Mouse (Mus musculus): ENCODE measurements around the gene Vav3. TPM values are rescaled to one million over a fixed set of nuclear protein-coding genes. Genes with fewer than 3 reads are reported as not detected.

Vav3 gene
- polyA plus RNA-seq, 1 experiment: not detected

DNA sequence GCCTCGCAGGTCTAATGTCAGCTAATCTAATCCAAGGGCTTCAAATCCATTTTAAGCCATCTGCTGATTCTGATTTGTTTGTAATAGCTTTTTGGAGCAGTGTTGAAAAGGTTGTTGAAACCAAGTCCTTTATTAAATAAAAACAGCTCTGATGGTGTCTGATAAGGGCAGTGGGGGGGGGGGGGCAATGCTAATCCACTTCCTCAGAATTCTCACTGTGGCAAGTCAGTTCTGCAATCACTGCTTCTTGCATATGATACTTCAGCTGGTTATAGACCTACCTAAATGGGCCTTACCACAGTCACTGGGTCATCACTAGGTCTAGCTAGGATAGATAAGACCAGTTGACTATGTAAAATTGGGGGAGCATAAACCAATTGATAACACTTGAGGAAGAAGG, 115.9 kb downstream of the Vav3 start:
- TF ChIP-seq GATA1 (IDR thresholded peaks at IDR 0.05; ENCODE audit: low read length): no peak

DNA sequence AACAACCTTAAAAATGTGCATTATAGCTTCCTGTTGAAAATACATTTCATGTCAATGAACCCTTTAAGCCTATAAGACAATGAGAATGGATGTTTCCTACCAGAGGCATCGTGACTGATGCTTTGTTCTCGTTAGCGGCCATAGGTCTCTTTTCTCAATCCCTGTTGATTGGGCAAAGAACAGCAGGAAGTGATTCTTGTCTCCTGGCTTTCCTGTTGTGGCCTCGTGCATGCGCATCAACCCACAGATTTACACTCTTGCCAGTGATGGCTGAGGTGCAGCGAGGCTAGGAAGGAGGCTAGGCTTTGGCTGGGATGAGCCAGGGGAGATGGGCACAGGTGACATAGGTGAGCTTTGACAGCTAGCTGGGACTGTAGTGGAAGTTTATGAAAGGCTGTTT, 123.2 kb downstream of the Vav3 start:
- TF ChIP-seq GATA1 (IDR thresholded peaks at IDR 0.05; ENCODE audit: low read length): no peak

DNA sequence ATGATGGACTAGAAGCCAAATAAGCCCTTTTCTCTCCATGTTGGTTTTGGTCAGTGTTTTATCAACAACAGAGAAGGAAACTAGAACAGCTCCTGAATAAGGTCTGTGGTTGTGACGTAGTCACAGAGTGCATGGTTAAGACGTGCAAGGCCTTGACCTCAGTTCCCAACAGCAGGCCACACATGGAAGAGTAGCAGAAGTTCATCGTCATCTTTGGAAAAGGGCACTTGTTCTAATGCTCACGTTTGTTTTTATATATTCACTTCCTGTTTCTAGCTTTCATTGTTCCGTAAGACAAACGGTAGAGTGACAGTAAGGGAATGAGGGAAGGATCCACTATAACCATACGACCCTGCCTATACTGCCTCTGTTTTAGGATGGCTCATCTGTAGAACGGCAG, 124.1 kb downstream of the Vav3 start:
- no peak for TF ChIP-seq GATA1 (IDR thresholded peaks at IDR 0.05; ENCODE audit: low read length)

DNA sequence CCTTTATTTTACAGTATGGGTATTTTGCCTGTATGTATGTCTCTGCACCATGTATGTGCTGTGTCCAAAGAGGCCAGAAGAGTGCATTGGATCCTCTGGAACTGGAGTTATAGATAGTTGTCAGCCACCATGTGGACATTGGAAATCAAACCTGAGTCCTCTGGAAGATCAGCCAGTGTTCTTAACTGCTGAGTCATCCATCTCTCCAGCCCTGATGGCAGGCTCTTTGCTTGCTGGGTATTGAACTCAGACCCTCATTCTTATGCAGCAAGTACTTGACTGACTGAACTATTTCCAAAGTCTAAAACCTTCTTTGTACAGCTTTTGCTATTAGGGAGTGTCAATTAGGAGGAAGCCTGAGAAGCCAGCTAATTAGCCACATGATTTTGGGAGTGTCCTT, 126.1 kb downstream of the Vav3 start:
- TF ChIP-seq GATA1 (IDR thresholded peaks at IDR 0.05; ENCODE audit: low read length): no peak

DNA sequence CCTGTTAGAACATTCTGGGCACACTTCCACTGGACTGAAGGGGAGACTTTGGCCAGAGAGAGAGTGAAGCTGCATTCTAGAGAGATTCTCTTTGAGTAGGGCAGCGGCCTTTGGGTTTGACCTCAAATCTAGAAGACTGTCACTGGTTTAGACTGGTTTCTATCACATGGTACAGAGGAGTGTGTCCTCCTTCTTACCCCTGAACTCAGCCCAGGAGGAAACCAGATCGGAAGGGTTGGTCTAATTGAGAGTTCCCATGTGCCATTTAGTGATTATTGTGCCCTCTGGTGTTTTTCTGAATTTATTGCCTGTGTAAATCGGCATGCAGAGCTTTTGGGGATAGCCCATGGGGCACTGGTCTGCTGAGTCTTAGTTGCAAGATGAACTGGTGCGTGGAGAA, 126.8 kb downstream of the Vav3 start:
- TF ChIP-seq GATA1 (IDR thresholded peaks at IDR 0.05; ENCODE audit: low read length): no peak

DNA sequence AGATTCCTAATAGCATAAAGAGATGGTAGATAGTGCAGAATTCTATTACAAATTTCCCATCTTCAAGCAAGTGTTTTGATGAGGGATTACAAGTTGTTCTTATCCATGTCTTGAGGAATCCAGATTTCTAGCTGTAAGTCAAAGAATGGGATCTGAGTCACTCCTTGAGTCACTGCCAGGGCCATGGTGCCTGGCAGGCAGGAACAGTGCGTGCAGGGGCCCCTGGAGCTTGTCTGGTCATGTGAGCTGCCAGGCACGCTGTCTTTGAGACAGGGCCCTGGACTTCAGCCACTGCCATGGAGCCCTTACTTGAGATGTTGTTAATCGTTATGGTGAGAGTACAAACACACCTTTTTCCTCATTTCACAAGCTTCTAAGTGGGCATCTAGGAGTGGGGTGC, 129.0 kb downstream of the Vav3 start:
- TF ChIP-seq GATA1 (IDR thresholded peaks at IDR 0.05; ENCODE audit: low read length): no peak

DNA sequence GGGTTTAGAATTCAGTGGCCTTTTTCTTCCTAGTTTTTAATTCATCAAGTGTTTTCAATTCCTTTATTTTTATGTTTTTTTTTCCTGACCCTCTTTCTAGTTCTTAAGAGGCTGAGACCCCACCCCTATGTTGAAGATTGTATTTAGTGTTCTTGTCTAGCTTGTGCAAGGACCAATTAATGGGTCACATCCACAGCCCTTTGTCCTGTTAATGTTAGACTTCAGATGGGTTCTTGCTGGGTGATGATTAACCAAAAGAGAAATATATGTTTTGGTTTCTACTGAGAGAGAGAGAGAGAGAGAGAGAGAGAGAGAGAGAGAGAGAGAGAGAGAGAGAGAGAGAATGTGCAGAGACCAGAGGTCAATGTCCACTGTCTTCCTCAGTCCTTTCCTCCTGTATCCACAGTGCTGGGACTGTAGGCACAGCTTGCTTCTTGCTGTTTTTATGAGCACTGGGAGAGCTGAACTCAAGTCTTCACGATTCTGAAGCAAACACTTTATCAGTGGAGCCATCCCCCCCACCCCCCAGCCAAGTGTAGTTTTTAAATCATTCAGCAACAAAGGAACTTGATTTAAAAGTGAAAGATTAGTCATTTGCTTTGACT, 130.3 kb downstream of the Vav3 start:
- no peak for TF ChIP-seq GATA1 (IDR thresholded peaks at IDR 0.05; ENCODE audit: low read length)

DNA sequence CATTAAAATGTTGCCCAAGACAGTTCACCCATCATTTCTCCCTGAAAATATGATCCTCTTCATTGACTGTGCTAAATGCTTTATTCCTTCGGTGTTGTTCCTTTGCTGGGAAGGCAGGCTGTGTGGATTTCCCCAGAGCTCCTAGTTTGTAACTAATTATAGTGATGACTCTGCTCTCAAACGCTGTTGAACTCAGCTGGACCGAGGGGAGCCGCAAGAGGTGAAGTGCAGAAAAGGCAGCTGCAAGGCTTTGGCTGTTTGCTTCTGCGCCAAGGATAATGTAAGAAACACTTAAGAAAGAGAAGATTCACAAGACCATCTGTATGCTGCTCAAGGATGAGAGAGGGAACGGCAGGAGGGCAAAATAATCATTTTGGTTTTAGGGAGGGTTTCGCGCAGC, 136.1 kb downstream of the Vav3 start:
- no peak for TF ChIP-seq GATA1 (IDR thresholded peaks at IDR 0.05; ENCODE audit: low read length)

DNA sequence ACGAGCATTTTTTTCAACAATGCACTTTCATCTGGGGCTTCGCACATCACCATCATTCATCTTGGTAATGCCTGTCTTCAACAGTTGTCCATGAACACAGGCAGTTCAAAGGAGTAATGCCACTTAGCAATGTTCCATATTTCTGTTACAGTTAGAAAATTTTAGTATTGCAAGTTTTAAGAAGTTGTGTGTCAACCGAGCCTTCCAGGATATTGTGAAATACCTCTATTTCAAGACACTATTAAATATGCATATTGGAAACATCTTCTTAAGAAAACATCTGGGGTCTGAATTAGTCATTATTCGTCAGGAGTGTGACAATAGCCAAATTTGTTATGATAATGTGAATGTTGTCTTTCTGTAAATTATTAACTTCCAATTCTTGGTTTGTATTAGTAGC, 137.8 kb downstream of the Vav3 start:
- TF ChIP-seq GATA1 (IDR thresholded peaks at IDR 0.05; ENCODE audit: low read length): no peak

DNA sequence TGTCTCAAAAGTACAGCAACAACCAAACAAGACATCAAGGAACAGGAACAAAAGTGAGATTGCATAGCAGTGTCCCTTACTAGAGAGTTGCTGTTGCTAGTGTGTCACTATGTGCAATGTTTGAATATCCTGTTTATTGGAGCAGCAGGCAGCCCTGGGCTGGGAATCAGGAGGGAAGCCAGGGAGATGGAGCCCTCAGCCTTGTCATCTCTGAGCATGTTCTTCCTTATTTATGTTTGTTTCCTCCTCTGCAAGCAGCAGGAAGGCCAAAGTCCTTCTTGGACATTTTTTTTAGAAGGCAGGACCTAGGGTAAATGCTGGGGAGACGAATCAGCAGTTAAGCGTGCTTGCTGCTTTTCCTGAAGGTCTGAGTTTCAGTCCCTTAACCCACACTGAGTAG, 140.2 kb downstream of the Vav3 start:
- no peak for TF ChIP-seq GATA1 (IDR thresholded peaks at IDR 0.05; ENCODE audit: low read length)

DNA sequence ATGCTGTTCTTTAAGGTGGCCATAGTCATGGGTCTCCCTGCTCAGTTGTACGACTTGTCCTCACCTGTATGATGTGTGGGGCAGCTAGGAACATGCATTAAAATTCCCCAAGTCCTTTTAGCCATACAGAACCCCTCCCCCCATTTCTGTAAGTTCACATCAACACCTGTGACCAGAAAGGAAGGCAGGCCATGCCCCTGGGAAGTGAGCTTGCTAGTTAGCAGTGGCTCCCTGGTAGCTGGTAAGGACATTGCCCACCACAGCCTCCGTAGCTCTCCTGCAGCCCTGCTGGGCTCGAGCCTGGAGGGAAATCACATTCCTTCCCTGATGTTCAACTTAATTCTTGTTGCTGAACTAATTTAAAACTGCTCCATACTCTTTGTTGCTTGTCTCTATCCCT, 146.3 kb downstream of the Vav3 start:
- TF ChIP-seq GATA1 (IDR thresholded peaks at IDR 0.05; ENCODE audit: low read length): no peak

DNA sequence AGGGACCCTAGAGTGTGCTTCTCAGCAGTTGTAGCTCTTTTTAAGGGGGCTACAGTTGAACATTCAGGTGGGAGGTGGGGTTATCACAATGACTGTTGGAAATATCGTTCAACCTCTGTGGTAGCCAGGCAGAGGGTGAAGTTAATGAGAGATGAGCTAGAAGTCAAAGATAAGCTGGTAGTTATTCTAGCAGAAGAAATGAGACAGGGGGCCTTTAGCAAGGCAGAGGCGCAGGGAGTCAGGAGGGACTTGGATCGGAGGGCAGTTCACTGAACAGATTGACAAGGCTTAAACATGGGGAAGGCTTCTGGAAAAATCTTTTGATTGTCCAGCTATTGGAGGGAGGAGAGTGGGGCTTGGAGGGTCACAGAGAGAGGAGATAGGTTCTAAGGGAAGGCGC, 147.4 kb downstream of the Vav3 start:
- no peak for TF ChIP-seq GATA1 (IDR thresholded peaks at IDR 0.05; ENCODE audit: low read length)

DNA sequence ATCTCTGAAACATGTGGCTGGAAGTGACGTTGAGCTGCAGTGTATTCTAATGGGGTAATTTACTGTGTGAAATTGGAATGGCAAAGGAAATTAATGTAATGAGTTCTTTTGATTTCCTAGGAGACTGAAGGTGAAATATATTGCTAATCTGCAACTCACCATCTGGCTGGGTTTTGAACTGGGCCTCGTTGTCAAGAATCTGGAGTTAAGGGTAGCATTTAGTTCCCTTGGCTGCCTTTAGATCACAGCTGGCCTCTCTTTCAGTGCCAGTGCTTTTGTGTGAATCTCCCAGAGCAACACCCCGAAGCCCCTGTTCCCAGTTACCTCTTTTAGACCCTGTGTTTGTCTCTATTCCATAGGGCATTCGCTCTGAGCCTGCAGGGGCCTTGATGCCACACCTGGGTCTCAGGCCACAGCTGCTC, 148.3 kb downstream of the Vav3 start:
- no peak for TF ChIP-seq GATA1 (IDR thresholded peaks at IDR 0.05; ENCODE audit: low read length)

DNA sequence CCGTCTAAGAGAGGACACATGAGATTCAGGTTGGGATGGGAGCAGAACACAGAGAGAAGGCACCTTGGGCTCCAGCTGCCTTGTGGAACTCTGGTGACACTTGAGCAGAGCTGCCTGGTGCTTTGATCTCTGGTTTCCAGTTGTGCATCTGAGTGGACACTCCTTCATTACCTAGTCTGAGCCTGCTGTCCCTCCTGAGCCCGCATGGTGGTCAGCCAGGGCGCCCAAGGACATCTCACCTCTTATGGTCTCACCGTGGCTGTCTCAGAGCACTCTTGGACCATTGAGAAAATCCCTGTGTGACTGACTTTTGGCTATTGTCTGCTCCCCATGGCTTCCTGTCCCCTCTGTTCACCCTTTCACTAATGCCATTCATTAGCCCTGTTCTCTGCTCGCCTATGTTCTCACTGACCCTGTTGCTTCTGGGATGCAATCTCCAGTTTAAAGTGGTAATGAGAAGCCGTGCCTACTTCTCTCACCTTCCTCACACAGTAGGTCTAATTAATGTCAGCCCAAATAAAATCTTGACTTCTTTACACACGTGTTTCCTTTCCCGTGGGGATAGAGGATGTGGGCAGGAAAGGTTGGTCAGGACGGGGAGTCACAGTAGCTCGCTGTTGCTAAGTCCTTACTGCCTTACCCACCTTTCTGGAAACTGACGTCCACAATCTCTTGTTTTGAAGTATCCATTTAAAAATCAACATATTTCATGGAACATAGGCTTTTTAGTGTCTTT, 150.3 kb downstream of the Vav3 start:
- no peak for TF ChIP-seq GATA1 (IDR thresholded peaks at IDR 0.05; ENCODE audit: low read length)

DNA sequence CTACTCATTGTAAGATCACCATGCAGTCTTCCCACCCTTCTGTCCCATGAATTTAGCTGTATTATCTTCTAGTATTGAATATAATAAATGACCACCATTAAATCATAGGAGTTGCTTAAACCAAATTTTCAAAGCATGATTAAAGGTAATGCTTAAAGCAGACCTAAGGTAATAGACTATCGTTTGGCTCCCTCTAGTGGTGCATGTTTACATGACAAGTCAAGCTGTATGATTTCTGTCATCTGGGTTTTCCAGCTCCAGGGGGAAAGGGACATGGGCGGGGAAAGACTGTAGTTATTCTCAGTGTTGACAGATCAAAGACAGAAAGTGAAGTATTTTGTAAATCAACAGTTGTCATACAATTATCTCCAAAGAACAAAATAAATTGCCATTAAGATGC, 151.1 kb downstream of the Vav3 start:
- no peak for TF ChIP-seq GATA1 (IDR thresholded peaks at IDR 0.05; ENCODE audit: low read length)

DNA sequence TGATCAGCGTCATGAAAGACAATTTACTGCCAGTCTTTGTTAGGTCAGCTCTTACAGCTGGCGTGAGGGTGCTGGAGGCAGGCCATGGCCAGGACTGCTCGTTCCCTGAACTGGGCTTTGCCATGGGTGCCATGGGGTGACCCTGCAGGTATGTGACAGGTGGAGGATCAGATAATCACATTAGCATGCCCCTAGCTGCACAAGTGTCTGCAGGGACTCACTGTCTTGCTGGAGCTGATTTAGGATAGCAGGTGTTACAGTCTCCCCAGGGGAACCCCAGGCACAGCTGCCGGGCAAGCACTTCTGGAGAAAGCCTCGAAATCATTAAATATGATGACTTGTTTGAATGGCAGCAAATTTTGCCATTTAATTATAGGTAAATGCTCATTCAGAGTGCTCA, 156.0 kb downstream of the Vav3 start:
- TF ChIP-seq GATA1 (IDR thresholded peaks at IDR 0.05; ENCODE audit: low read length): no peak

DNA sequence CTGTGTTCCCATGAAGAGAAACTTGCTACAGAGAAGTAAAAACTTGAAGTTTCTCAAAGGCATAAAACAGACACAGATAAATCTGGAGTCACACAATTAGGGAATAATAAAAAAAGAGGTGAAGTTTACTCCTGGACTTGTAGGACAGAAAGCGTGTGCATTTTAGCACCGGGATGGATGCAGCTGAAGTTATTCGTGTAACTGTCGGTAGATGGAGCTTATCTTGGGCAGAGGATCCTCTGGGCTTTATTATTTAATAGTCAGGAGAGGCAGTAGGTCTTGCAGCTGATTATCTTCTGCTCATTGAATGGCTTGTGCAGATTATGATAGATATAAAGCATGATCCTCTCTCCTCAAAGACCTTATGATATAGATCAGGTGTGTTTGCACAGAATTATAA, 156.6 kb downstream of the Vav3 start:
- no peak for TF ChIP-seq GATA1 (IDR thresholded peaks at IDR 0.05; ENCODE audit: low read length)
